20 mouse cellular contexts compared by ENCODE assay signal in the genomic region with DNA sequence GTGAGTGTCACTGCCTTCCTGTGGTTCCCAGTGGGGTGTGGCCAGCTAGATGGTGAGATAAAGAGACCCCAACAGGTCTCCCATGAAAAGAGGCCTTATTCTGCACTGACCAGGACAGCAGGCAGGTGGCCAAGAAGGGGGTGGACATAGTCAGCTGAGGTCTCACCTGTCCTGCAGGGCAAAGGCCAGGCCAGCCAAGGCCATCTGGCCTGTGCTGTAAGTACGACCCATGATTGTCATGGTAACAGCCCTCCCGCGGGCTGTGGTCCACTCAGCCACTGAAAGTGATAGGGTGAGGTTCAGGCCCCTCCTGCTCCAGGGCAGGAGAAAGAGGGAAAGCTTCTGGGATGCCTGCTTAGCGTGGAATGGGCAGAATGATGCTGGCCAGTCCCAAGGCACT. TPM values are rescaled to one million over a fixed set of nuclear protein-coding genes. Genes with fewer than 3 reads are reported as not detected.
DNase-seq lines count a peak whose midpoint lies in the region; ATAC-seq and TF ChIP-seq lines count a peak whose summit lies in the region.
"Had no signal": no experiment of that assay in that cellular context is flagged by ENCODE, and none has a peak within 500 bp of the region (broad histone marks: within the 10 kb centered on the region; RNA-seq: fewer than 3 reads in every experiment).

No protein-coding gene starts in this region.

- no peaks in the 10 kb centered on the region for H3K27me3 ChIP-seq in liver, adult 2 months (ENCODE audit: control insufficient read depth, insufficient read depth, low read length)
- H3K27me3 ChIP-seq in liver, embryonic 12.5 days (replicated peaks) = peaks cover 29% of the 10 kb centered on the region

- H3K9me3 ChIP-seq in liver, embryonic 12.5 days (replicated peaks) = no peaks in the 10 kb centered on the region
- H3K9me3 ChIP-seq: heart, embryonic 15.5 days; hindbrain, embryonic 12.5 days had no signal

- no peaks in the 10 kb centered on the region for H3K79me2 ChIP-seq in liver, adult 2 months (ENCODE audit: control insufficient read depth, insufficient read depth, low read length)

- H3K9ac ChIP-seq in liver, adult 2 months (ENCODE audit: low read depth, low read length) = no peak overlapping the region
- H3K9ac ChIP-seq in liver, embryonic 12.5 days = no peak overlapping the region
- H3K9ac ChIP-seq: heart, embryonic 15.5 days; hindbrain, embryonic 12.5 days; lung, embryonic 14.5 days had no signal

- no peak for TF ChIP-seq POLR2A in liver, adult 2 months (IDR thresholded peaks at IDR 0.05; ENCODE audit: extremely low read depth, insufficient read depth, low read length)

- WGBS in liver, adult 2 months = 27% methylated on average over 4 of the region's 4 CpGs
- WGBS in liver, embryonic 12.5 days (ENCODE audit: insufficient replicate concordance) = 39% methylated on average over 4 of the region's 4 CpGs

- no peaks in the 10 kb centered on the region for H3K4me1 ChIP-seq in liver, adult 2 months (ENCODE audit: control insufficient read depth, insufficient read depth, low read length)
- H3K4me1 ChIP-seq in liver, embryonic 12.5 days = no peaks in the 10 kb centered on the region; the same call in 1 of the 2 replicates
- H3K4me1 ChIP-seq: heart, embryonic 15.5 days had no signal

- H3K27ac ChIP-seq in liver, adult 2 months (replicated peaks; ENCODE audit: insufficient read depth, low read depth, low read length) = no peak overlapping the region
- H3K27ac ChIP-seq in liver, embryonic 12.5 days = no peak overlapping the region
- H3K27ac ChIP-seq: heart, embryonic 15.5 days; hindbrain, embryonic 12.5 days; macrophage had no signal

- no peak for TF ChIP-seq CTCF in liver, adult 2 months (IDR thresholded peaks at IDR 0.05; ENCODE audit: low read depth, low read length)

- no peaks in the 10 kb centered on the region for H3K36me3 ChIP-seq in liver, adult 2 months (ENCODE audit: control insufficient read depth, insufficient read depth, low read length)
- H3K36me3 ChIP-seq in liver, embryonic 12.5 days = no peaks in the 10 kb centered on the region
- H3K36me3 ChIP-seq: heart, embryonic 15.5 days; hindbrain, embryonic 12.5 days had no signal

- no peak overlapping the region for H3K4me2 ChIP-seq in liver, embryonic 12.5 days
- H3K4me2 ChIP-seq: heart, embryonic 15.5 days; hindbrain, embryonic 12.5 days; lung, embryonic 14.5 days; midbrain, embryonic 11.5 days had no signal

- no peak overlapping the region for H3K4me3 ChIP-seq in liver, adult 2 months (ENCODE audit: insufficient read depth, low read depth, low read length)
- H3K4me3 ChIP-seq in liver, embryonic 12.5 days = no peak overlapping the region
- H3K4me3 ChIP-seq: heart, embryonic 15.5 days; hindbrain, embryonic 12.5 days had no signal

- DNase-seq in kidney, adult 11 months = peak; percentile 65
- no peak for DNase-seq in kidney, adult 18-20 months
- DNase-seq in liver, adult 2 months (ENCODE audit: extremely low read depth, low read depth, low spot score) = peak; percentile 8
- DNase-seq in cerebellum, adult 11-12 months = peak; percentile 95
- peak; percentile 92 to 96 for DNase-seq in cerebellum, postnatal 25 days
- DNase-seq in frontal cortex, postnatal 10 days (ENCODE audit: low spot score in 2 of 2) = no peak
- DNase-seq in lung, adult 18-20 months = no peak
- DNase-seq: adrenal gland, postnatal 14 days; B cell, adult 2 months; gastrocnemius, postnatal 10 days; heart, adult 18-20 months; lung, embryonic 14.5 days had no signal

- ATAC-seq in liver, embryonic 12.5 days = no peak

RNA-seq across cellular contexts. Expression of gene Slc22a12, which starts 29.2 kb away (rescaled TPM):
- 0.34 TPM in 1 of 2 replicates, not detected in the other for total RNA-seq in liver, adult 2 months (2014; rRNA removed)
- not detected in 2 replicates for polyA plus RNA-seq in liver, adult 2 months (2012; rRNA removed)
- not detected in 2 replicates for polyA plus RNA-seq in liver, embryonic 12.5 days (2016; fragmentation: Nextera tagmentation; extraction: Ambion mirVana)
- total RNA-seq: adrenal gland, postnatal 14 days; gastrocnemius, postnatal 10 days had no signal
- polyA plus RNA-seq: embryonic facial prominence, embryonic 14.5 days; heart, embryonic 15.5 days; hindbrain, embryonic 12.5 days; intestine, embryonic 14.5 days; limb, embryonic 11.5 days; lung, embryonic 14.5 days; macrophage; midbrain, embryonic 11.5 days had no signal

Comparison
In these comparisons a context has a peak if more than half of its experiments do, and no peak if none do; other contexts are left out.
1. DNase-seq: peak in kidney, adult 11 months (single experiment), liver, adult 2 months (single experiment), cerebellum, adult 11-12 months (single experiment) and cerebellum, postnatal 25 days (2 of 2); none in kidney, adult 18-20 months (single experiment), frontal cortex, postnatal 10 days (0 of 2) and lung, adult 18-20 months (0 of 2).